Mouse (Mus musculus): ENCODE data around the gene Rabl2.

DNA sequence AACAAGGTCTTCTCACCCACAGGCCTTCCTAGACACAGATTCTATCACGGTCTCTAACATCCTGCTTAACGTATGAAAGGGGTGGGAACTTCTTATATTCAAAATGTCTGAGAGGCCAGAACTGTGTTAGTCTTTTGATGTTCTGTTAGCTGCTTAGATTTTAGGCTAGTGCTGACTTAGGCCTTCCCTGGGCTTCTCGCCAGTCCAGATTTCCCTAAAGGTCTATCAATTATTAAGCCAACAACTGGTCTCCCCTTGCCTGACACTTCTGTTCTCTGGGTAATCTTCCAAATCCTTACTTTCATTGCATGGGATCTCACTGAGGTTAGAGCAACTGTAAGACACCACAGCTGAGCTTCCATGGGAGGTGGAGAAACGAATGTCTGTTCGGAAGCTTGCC, 2.6 kb downstream of the Rabl2 start:
- no peak for TF ChIP-seq CTCF (conservative IDR thresholded peaks at IDR 0.05; ENCODE audit: low read length)
- no peak for TF ChIP-seq POU5F1 (IDR thresholded peaks at IDR 0.05; ENCODE audit: borderline replicate concordance, low read length)
- no peak for TF ChIP-seq NANOG (IDR thresholded peaks at IDR 0.05; ENCODE audit: borderline replicate concordance, low read length)
